Mouse (Mus musculus): Measurements from ENCODE around the gene Rnf207.
A peak's percentile ranks its signal among the peaks of the same experiment; 100 is the strongest.

Gene Rnf207

DNA sequence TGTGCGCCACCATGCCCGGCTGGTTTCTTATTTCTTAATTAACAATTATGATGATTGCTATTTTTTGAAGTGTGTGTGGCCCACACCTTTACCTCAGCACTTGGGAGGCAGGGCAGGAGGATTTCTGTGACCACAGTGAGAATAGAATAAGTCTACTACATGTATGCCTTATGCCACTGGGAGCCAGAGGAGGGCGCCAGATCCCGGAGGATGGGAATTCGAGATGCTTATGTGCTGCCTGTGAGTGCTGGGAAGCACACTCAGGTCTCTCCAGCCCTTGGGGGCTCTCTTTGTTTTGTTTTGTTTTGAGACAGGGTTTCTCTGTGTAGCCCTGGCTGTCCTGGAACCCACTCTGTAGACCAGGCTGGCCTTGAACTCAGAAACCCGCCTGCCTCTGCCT, 9.9 kb upstream of the Rnf207 start:
- no peak for DNase-seq (ENCODE audit: low spot score)

DNA sequence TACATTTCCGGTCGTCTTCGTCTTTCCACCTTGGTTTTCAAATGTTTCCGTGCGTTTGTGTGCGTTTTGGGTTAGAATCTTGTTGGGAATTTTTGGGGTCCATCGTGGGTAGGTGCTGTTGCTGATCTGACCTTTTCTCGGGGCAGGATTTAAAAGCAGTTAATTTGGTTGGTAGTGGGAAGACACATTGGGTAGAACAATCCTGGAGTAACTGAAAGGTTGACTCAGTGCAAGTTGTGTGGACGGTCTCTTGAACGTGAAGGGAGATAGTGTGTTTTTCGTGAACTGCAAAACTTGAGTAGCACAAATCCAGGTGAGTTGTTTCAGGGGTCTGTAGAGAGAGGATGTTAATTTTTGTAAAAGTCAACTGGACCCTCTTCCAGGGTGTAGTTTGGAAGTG, 7.8 kb upstream of the Rnf207 start:
- no peak for DNase-seq (ENCODE audit: low spot score)

DNA sequence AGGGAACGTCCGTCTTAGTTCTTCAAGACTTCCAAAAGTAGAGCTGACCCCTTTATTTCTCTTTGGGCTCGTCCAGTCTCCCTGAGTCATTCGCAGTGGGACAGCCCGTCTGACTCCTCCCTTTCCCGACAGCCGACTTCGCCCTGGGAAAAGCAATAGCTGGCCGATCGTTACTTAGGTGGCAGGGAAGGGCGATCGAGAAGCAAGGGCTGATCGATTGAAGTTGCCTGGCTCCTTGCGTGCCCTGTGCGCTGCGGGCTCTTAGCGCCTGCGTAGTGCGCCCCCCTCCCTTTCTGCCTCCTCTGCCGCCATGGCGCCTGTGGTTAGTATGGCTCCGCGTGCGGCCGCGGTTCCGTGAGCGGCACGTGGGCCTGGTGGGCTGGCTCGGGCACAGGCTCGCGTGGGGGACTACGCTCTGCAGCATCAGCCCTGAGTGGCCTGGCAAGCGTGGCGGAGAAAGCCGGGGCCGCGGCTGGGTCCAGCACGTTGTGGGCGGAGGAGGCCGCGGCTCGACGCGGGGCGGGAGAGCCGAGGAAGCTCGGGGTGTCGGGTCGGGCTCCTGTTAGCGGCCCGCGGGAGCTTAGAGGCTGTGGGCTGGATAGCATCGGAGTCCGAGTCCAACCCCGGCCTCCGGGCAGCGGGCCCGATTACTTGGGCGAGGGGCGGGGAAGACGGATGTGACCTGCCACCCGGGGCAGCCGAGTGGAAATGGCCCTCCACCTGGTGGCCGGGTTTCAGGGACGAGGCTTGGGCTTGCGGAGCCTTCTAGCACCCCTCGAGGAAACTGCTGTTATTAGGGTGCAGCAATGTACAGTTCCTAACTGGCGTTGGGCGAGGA, 7.0 kb upstream of the Rnf207 start, which contains the start of gene Rpl22:
Rpl22 (plus strand) TSS at position 169 of the 838 bp plus-strand sequence.
- peak; percentile 77 for DNase-seq (ENCODE audit: low spot score)

DNA sequence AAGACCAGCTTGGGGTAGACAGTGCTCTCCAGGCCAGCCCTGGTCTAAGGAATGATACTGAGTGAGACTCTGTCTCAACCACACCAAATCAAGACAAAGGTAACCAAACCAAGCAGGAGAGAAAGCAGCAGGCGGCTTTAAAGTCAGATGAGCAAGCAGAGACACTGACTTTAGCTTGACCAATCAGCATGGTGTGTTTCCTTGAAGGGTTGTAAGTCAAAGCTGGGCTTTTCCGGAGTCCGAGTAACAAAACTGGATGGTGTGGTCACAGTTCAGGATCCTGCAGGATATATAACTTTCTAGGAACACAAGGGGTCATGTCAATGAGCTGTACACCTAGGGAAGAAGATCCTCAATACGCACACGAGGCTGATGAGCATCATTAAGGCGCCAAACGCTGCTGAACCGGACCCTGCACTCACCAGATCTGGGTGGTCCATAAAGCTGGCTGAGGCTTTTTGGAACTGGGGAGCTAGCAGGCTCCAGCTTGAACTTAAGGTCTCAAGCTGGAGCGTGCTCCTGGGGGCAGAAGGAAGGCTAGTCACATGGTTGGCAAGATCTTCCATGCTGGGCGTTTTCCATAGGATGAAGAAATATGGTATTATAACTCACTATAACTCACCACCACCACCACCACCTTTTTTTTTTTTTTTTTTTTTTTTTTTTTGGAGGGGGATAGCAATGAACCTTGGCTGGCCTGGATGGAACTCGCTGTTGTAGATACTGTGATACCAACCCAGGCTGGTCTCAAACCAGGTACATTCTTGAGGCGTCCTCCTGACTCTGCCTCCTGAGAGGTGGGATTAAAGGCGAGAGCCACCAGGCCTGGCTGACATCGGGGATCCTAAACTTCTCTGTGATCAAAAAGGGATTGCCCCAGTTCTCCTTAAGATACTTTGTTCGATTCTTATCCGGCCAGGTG, 6.1 kb upstream of the Rnf207 start:
- DNase-seq (ENCODE audit: low spot score): no peak

DNA sequence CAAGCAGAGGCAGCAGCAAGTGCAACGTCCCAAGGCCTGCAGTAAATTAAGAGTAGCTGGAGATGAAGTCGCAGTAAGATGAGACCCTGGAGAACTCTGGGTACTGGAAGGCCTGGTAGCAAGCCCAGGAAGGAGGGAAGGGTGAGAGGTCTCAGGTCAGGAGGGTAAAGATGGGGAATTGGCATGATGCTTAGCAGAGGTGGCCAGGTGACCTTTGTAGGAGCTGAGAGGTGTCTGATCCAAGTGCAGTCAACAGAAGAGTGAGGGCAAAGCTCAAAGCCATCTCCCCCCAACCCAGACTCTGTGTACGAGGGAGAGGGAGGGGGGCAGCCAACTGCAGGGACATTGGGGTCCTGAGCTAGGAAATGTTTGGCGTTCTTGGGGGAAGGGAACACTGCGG, 2.7 kb upstream of the Rnf207 start:
- DNase-seq (ENCODE audit: low spot score): no peak

DNA sequence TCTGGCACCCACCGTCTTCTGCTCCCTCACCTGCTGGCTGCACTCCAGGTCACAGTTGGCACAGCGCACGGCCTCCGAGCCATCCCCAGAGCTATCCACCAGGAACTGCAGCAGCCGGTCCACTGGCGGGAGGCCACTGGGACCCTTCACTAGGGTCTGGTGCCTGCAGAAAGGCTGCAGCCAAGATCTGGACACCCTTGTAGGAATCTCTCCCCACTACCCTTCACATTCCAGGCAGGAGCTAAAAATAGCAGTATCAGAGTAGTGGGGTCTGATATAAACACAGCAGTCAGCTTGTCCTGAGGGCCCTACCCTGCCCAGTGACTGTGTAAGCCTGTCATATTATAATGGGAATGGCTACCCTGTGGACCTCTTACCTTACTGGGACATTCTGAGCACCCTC, 1.2 kb downstream of the Rnf207 start:
- no peak for DNase-seq (ENCODE audit: low spot score)

DNA sequence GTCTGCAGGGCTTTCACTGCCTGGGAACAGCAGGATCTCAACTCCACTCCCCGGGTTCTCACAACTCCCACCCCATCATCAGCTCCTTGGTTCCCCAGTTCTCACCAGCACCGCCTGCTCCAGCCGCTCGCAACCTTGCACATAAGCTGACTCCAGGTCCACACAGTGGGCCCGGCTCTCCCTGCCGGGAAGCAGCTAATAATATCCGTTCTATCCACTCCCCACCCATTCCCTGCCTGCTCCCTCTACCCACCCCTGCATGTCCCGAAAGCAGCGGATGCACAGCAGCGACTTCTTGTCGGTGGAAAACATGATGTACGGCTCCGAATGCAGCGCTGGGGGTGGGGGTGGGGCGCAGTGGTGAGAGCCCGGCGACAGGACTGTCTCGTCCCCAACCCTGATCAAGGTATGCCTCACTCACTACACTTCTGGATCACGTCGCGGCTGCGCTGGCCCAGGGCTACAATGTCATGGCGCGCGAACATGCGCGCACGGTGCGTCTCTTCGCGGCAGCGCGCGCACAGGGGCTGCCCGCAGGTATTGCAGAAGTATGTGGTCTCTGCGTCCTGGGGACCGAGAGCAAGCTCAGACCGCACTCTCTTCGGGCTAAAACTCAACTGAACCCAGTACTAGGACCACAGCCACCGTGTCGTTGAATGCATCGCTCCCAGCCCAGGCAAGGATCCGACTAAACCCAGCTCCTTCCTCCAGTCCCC, 3.1 kb downstream of the Rnf207 start:
- DNase-seq (ENCODE audit: low spot score): no peak

DNA sequence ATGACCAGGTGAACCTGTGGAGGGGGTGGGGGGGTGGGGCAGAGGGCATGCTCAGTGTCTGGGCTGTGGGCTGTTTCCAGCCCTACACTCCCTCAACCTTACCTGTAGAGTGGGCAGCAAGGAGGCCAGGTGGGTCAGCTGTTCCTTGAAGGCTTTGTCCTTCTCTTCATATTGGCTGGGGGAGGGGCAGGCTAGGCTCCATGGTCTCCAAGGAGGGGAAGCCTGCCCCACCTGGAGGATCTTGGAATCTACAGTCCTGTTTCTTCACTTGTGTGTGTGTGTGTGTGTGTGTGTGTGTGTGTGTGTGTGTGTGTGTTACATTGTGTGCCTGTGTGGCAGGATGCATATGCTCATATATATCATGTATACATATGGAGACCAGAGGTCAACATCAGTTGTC, 4.9 kb downstream of the Rnf207 start:
- DNase-seq (ENCODE audit: low spot score): no peak

DNA sequence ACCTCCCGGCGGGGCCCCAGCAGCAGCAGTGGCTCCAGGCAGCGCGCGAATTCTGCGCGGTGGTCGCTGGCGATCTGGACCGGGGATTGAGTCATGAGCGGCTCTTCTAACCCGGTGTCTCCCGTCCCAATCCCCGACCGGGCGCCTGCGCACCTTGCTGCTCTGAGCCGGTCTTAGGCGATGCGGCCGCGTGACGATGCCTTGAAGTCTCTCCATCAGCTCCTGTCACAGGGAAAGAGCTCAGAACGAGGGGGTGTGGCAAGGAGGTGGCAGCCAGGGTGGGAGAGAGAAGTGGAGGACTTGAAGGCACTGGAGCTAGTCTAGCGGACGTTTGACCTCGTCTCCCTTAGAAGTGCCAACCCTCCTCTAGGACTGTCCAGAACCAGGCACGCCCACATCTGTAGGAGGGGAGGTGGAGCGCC, 5.6 kb downstream of the Rnf207 start:
- no peak for DNase-seq (ENCODE audit: low spot score)

DNA sequence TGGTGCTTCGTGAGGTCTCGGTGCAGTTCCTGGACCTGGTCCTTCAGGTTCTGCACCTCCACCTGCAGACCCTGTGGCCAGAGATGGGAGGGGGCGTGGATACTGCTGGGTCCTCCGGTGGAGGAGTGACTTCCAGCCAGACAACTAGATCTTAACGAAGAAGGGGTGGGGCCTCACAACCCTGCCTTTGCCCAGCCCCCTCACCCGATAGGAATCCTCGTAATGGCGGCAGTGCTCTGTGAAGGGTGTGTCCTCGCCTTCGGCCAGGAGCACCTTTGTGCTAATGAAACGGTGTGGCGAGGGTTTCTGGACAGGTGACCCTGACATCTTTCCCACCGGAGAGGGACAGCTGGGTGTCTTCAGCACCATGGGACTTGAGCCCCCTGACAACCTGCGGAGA, 6.6 kb downstream of the Rnf207 start:
- DNase-seq (ENCODE audit: low spot score): no peak

DNA sequence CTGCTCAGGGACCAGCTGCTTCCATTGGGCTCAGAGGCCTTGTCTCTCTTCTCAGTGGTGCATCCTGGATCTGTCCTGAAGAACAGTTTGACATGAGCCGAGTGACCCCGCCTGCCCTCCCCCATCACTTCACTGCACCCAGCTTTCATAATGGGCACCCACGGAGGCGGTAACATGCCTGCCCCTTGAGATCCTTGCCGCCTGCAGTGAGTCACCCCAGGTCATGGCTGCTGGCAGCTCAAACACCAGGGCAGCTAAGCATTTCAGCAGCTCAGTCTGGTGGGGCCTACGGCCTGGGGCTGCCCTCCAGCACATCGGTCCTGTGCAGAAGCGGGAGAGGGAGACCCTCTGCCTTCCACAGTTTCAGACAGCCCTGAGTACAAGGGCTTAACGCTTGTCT, 11.3 kb downstream of the Rnf207 start:
- no peak for DNase-seq (ENCODE audit: low spot score)

DNA sequence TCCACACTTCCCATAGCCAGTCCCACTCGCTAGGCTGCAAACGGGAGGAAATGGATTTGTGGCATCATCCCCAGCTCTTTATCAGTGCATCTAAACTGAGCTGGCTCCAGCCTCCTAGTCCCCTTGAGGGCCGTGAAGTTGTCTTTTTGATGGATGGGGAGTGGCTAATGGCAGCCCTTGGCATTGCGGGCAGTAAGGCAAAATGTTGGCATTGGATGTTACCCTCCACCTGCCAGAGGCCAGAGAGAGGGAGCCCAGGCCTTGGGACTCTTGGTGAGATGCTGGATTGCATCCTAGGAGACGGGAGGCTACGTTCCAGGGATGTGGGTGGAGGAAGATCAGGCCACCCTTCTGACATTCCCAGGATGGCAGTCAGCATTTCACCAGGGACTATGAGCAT, 12.8 kb downstream of the Rnf207 start:
- no peak for DNase-seq (ENCODE audit: low spot score)

DNA sequence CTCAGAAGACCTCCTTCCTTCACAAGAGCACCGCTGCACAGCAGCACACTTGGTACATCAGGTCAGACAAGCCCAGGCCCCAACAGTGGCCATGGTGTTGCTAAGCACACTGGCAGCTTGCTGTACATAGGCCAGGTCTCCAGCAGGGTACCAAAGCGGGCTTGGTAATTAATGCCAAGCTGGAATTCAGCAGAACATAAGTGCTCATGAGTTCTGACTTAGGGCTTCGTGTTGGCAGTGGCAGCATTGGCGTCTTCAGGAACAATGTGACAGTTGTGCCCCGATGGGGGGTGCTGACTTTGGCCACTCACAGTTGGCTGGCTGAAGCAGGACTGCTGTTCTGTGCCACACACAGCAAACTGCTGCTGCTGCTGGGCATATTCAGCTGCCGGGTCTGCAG, 14.1 kb downstream of the Rnf207 start:
- DNase-seq (ENCODE audit: low spot score): no peak

DNA sequence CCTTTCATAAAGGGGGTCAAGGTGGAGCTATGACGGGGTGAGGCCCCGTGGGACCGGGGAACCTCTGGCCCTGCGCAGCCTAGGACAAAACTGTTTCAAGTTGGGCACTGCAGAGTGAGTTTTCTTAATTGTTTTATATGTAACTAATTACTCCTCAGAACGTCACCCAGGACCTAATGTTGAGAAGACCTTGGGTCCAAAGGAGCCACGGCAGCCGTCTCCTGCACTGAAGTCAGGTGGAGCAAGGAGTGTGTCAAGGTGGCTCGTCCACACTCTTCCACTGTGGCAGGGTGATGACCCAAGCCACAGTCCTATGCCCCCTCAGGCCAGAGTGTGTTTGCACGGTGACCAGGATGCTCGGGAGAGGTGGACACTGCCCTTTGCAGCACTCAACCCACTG, 15.6 kb downstream of the Rnf207 start:
- no peak for DNase-seq (ENCODE audit: low spot score)

DNA sequence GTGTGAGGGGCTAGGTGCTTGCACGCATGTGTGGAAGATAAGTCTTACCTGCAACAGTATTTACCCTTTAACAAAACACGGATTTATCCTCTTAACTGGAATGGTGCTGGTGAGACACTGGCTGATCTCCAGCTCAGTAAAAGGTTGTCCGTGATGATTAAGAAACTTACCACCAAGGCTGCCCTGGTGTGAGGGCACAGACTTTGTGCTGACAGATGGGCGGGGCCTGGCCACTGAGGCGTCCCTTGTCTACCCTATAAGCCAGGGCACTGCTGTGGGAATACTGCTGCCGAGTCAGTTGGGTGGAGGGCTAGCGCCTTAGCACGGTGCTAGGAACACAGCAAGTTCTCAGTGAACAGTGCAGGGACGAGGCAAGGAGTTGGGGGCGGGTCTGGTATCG, 16.8 kb downstream of the Rnf207 start:
- DNase-seq (ENCODE audit: low spot score): no peak

DNA sequence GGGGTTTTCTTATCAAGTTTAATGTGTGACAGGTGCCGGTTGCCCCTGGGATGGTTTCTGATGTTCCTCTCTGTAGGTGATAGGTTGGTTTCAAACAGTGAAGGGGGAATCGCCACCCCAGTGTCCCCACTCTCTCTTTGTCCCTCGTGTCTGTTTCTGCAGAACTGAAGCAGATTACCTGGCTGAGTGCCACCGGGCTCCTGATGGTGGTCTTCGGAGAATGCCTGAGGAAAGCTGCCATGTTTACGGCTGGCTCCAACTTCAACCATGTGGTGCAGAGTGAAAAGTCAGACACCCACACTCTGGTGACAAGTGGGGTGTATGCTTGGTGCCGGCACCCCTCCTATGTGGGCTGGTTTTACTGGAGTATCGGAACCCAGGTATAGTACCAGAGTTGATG, 18.4 kb downstream of the Rnf207 start:
- DNase-seq (ENCODE audit: low spot score): no peak

DNA sequence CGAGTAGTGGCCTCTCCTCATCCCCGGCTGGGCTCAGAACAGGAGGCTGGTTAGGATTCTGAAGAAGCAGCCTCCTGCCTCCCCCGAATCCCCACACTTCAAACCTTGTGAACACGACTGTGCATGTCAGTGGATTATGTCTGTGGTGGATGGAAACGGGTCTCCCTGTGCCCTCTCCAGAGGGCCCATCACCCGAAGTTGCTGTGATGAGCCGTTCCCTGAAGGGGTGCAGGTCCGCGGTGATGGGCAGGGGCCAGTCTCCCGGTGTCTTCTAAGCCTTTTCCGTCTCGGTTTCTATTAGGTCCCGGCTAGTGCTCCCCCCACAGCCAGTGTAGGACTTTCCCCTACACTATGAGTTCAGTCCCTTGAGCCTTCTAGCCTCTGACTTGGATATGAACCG, 20.0 kb downstream of the Rnf207 start:
- no peak for DNase-seq (ENCODE audit: low spot score)

DNA sequence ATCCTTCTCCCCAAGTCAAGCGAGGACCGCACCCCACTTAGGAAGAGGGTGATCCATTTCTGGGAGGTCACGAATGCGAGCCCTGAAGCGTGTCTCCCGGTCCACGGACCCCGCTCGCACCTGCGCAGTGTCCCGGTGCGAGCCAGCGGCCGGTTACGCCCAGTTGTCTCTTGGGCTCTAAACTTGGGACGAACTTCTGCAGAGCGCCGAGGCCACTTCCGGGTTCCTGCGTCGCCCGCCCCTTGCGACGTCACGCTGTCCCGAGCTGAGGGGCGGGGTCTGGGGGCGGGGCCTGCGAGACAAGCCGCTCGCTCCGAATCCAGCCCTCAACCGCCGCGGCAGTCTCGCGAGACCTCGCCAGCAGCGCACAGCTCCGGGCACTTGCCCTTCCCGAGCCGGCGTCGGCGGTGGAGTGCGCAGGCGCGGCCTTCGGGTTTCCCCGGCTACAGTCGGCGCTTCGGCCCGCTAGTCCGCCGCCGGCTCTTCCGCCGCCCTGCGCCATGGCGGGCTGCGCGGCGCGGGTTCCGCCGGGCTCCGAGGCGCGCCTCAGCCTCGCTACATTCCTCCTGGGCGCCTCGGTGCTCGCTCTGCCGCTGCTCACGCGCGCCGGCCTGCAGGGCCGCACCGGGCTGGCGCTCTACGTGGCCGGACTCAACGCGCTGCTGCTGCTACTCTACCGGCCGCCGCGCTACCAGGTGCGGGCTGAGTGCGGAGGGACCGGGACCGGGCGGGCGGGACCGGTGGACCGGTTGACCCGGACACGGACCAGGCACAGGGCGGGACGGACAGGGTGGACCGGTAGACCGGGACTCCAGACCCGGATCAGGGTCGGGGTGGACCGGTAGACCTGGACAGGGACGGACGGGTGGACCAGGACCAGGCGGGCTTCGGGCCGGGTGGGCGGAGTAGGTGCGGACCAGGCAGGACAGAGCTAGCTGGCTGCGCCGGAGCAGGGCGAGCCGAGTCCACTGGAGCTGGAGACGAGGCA, 21.6 kb downstream of the Rnf207 start, which contains the start of gene Icmt:
Icmt (plus strand) TSS at position 354 of the 988 bp plus-strand sequence.
- peak; percentile 100 for DNase-seq (ENCODE audit: low spot score)

DNA sequence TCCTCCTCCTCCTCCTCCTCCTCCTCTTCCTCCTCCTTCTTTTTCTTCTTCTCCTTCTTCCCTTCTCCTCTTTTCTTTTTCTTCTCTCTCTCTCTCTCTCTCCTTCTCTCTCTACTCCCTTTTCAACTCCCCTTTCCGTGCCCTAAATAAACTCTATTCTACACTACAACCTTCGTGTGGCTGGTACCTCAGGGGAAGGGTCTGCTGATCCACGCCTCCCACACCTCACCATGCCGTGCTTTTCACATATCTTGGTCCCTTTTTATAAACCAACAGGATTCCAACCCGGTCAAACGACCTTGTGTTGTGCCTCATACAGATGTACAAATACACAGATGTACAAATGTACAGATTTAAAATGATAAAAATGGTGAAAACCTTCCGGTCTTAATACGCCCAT, 22.4 kb downstream of the Rnf207 start:
- no peak for DNase-seq (ENCODE audit: low spot score)

DNA sequence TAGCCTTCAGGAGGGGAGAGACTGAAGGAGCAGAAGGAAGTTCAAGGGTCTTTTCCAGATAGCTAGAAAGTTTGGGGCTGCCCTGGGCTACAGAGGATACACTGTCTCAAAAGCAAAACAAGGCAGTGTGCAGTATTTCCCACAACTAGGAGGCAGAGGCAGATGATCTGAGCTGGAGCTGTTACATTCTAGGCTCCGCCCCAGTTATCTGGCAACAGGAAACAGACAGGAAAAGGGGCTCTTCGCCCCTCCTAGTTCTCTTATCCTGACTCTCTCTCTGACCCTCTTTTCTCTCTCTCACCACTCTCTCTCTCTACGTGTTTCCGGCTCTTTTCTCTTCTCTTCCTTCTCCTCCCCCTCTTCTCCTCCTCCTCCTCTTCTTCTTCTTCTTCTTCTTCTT, 22.9 kb downstream of the Rnf207 start:
- DNase-seq (ENCODE audit: low spot score): no peak

Data from ovary, postnatal 14 days (tissue).